Mouse (Mus musculus): ENCODE data around the gene Npas3. TPM values are rescaled to one million over a fixed set of nuclear protein-coding genes. Genes with fewer than 3 reads are reported as not detected.

Gene Npas3
- total and polyA plus RNA-seq, 2 experiments, result 0.04 TPM; not detected in 1

DNA sequence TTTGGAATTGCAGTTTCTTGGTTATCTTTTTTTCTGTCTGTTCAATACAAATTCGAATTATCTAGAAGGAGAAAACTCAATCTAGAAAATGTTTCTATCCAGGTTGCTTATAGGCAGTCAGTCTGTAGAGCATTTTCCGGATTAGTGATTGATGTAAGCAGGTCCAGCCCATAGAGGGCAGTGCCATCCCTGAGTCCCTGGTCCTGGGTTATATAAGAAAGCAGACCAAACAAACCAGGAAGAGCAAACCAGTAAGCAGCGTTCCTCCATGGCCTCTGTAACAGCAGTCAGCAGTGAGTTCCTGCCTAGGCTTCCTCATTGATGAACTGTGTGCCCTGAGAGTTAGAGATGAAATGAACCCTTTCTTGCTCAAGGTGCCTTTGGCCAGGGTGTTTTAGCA is 433.6 kb downstream of the Npas3 start:
- Histone ChIP-seq H3K4me3 (ENCODE audit: insufficient read depth, low read depth, low read length) (no peak overlapping the region), H3K27ac (replicated peaks; ENCODE audit: insufficient read depth, low read depth, low read length) (no peak overlapping the region), H3K36me3 (ENCODE audit: control insufficient read depth, insufficient read depth, low read length) (no peaks in the 10 kb centered on the region), H3K27me3 (ENCODE audit: control insufficient read depth, insufficient read depth, low read length) (no peaks in the 10 kb centered on the region), H3K9ac (ENCODE audit: low read depth, low read length) (no peak overlapping the region), H3K79me2 (ENCODE audit: control insufficient read depth, insufficient read depth, low read length) (no peaks in the 10 kb centered on the region), H3K4me1 (ENCODE audit: control insufficient read depth, insufficient read depth, low read length) (no peaks in the 10 kb centered on the region)
- TF ChIP-seq POLR2A (IDR thresholded peaks at IDR 0.05; ENCODE audit: extremely low read depth, insufficient read depth, low read length), result no peak
- no peak for TF ChIP-seq CTCF (IDR thresholded peaks at IDR 0.05; ENCODE audit: low read depth, low read length)
- DNase-seq (ENCODE audit: extremely low read depth, low read depth, low spot score), result no peak
- 36% methylated on average over 3 of the region's 3 CpGs for WGBS

DNA sequence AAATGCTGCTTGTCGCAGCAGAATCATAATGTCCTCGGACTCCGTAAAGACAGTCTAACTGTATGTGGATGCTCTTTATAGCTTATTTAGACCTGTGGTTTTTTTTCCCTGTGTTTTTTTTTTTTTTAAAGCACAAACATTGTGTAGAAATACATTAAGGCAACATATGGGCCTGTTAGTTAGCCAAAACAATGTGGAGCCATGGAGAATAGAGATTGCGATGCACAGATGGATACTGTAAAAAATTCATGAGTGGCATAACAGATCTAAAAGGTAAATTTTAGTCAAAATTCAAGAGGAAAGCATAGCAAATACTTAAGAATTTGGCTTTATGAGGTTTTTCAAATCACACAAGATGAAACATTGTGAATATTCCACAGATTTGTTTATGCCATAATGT is 444.0 kb downstream of the Npas3 start:
- 96% methylated on average over 4 of the region's 4 CpGs for WGBS
- no peak for DNase-seq (ENCODE audit: extremely low read depth, low read depth, low spot score)
- TF ChIP-seq CTCF (IDR thresholded peaks at IDR 0.05; ENCODE audit: low read depth, low read length) (no peak), POLR2A (IDR thresholded peaks at IDR 0.05; ENCODE audit: extremely low read depth, insufficient read depth, low read length) (no peak)
- H3K27me3 ChIP-seq (ENCODE audit: control insufficient read depth, insufficient read depth, low read length), result no peaks in the 10 kb centered on the region
- no peak overlapping the region for H3K9ac ChIP-seq (ENCODE audit: low read depth, low read length)
- no peak overlapping the region for H3K27ac ChIP-seq (replicated peaks; ENCODE audit: insufficient read depth, low read depth, low read length)
- no peaks in the 10 kb centered on the region for H3K4me1 ChIP-seq (ENCODE audit: control insufficient read depth, insufficient read depth, low read length)
- no peaks in the 10 kb centered on the region for H3K36me3 ChIP-seq (ENCODE audit: control insufficient read depth, insufficient read depth, low read length)
- H3K79me2 ChIP-seq (ENCODE audit: control insufficient read depth, insufficient read depth, low read length), result no peaks in the 10 kb centered on the region
- H3K4me3 ChIP-seq (ENCODE audit: insufficient read depth, low read depth, low read length), result no peak overlapping the region

GRCm38 (mm10) chr12:53694346-53694745 is 445.9 kb downstream of the Npas3 start:
- 83% methylated on average over 4 of the region's 4 CpGs for WGBS
- H3K4me1 ChIP-seq (ENCODE audit: control insufficient read depth, insufficient read depth, low read length), result no peaks in the 10 kb centered on the region
- TF ChIP-seq CTCF (IDR thresholded peaks at IDR 0.05; ENCODE audit: low read depth, low read length), result no peak
- no peak for TF ChIP-seq POLR2A (IDR thresholded peaks at IDR 0.05; ENCODE audit: extremely low read depth, insufficient read depth, low read length)
- DNase-seq (ENCODE audit: extremely low read depth, low read depth, low spot score), result no peak
- no peaks in the 10 kb centered on the region for H3K27me3 ChIP-seq (ENCODE audit: control insufficient read depth, insufficient read depth, low read length)
- H3K36me3 ChIP-seq (ENCODE audit: control insufficient read depth, insufficient read depth, low read length), result no peaks in the 10 kb centered on the region
- no peak overlapping the region for H3K4me3 ChIP-seq (ENCODE audit: insufficient read depth, low read depth, low read length)
- no peaks in the 10 kb centered on the region for H3K79me2 ChIP-seq (ENCODE audit: control insufficient read depth, insufficient read depth, low read length)
- H3K27ac ChIP-seq (replicated peaks; ENCODE audit: insufficient read depth, low read depth, low read length), result no peak overlapping the region
- no peak overlapping the region for H3K9ac ChIP-seq (ENCODE audit: low read depth, low read length)

DNA sequence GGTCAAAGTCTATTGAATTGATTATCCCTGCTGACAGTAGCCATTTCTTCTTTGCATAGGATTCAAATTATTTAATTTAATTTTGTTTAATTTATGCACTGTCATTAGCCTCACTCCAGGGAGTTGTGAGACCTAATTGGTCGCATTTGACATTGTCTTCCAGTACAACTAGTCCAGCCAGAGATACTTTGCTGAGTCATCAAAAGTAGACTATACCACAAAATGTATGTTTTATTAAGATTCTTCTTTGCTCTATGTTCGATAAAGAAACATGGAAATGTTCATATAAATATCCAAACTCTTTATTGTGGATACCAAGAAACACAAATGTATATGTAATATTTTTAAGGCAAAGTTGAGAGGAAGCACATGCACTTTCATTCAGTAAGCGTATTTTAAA is 446.8 kb downstream of the Npas3 start:
- no peak overlapping the region for H3K27ac ChIP-seq (replicated peaks; ENCODE audit: insufficient read depth, low read depth, low read length)
- no peaks in the 10 kb centered on the region for H3K79me2 ChIP-seq (ENCODE audit: control insufficient read depth, insufficient read depth, low read length)
- H3K9ac ChIP-seq (ENCODE audit: low read depth, low read length), result no peak overlapping the region
- no peaks in the 10 kb centered on the region for H3K36me3 ChIP-seq (ENCODE audit: control insufficient read depth, insufficient read depth, low read length)
- no peak for DNase-seq (ENCODE audit: extremely low read depth, low read depth, low spot score)
- no peaks in the 10 kb centered on the region for H3K4me1 ChIP-seq (ENCODE audit: control insufficient read depth, insufficient read depth, low read length)
- no peak overlapping the region for H3K4me3 ChIP-seq (ENCODE audit: insufficient read depth, low read depth, low read length)
- no peaks in the 10 kb centered on the region for H3K27me3 ChIP-seq (ENCODE audit: control insufficient read depth, insufficient read depth, low read length)
- 83% methylated on average over 3 of the region's 3 CpGs for WGBS
- TF ChIP-seq POLR2A (IDR thresholded peaks at IDR 0.05; ENCODE audit: extremely low read depth, insufficient read depth, low read length) (no peak), CTCF (IDR thresholded peaks at IDR 0.05; ENCODE audit: low read depth, low read length) (no peak)

DNA sequence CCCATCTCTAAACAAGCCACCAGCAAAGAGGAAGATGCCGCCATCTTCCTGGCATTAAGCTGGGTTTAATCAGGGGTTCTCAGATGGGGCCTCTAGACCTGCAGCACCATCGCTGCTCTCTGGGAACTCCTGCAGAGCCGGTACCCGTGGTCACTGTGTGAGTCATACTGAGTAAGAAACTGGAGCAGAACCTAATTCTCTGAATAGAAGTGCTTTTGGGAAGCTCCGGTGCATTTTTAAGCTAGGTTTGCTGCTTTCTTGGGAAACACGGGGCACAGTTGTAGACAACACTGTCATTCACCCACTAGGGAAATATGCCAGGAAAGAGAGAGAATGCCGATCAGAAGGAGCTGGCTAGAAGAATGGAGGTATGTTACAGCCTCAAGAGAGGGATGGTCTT is 449.2 kb downstream of the Npas3 start:
- H3K36me3 ChIP-seq (ENCODE audit: control insufficient read depth, insufficient read depth, low read length), result no peaks in the 10 kb centered on the region
- no peak overlapping the region for H3K27ac ChIP-seq (replicated peaks; ENCODE audit: insufficient read depth, low read depth, low read length)
- WGBS, result 84% methylated on average over 7 of the region's 7 CpGs
- H3K4me1 ChIP-seq (ENCODE audit: control insufficient read depth, insufficient read depth, low read length), result no peaks in the 10 kb centered on the region
- DNase-seq (ENCODE audit: extremely low read depth, low read depth, low spot score), result no peak
- no peaks in the 10 kb centered on the region for H3K79me2 ChIP-seq (ENCODE audit: control insufficient read depth, insufficient read depth, low read length)
- no peak overlapping the region for H3K9ac ChIP-seq (ENCODE audit: low read depth, low read length)
- TF ChIP-seq POLR2A (IDR thresholded peaks at IDR 0.05; ENCODE audit: extremely low read depth, insufficient read depth, low read length), result no peak
- no peak for TF ChIP-seq CTCF (IDR thresholded peaks at IDR 0.05; ENCODE audit: low read depth, low read length)
- no peak overlapping the region for H3K4me3 ChIP-seq (ENCODE audit: insufficient read depth, low read depth, low read length)
- no peaks in the 10 kb centered on the region for H3K27me3 ChIP-seq (ENCODE audit: control insufficient read depth, insufficient read depth, low read length)

DNA sequence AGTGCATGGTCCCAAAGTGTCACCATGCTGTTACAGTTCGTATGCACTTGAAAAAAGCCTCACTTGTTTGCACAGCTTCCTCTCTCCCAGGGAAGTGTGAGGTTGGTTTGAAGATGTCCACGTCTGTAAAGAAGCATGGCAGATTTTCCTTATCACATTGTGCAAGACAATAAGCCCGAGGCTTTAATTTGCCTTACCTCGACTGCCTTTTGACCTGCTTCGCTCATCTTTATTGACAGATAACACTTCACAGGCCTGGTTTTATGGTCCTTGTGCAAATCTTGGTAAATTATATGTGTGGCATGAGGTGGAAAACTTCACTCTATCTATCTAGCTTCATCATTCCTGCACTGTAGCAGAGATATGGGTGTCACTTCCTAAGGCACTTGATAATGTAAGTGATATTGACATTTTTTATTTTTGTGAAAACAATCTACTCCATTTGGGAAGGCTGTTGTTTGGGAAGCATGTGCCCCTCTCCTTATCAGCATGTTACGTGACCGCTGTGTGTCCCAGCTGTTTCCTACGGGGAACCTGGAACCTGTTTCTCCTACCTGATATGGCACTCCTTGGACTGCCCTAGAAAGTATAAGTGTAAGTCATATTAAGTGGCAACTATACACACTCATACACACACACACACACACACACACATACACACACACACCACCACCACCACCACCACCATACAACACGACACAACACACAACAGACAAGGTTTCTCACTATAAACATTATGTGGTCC is 450.2 kb downstream of the Npas3 start:
- no peaks in the 10 kb centered on the region for H3K4me1 ChIP-seq (ENCODE audit: control insufficient read depth, insufficient read depth, low read length)
- no peaks in the 10 kb centered on the region for H3K36me3 ChIP-seq (ENCODE audit: control insufficient read depth, insufficient read depth, low read length)
- no peaks in the 10 kb centered on the region for H3K27me3 ChIP-seq (ENCODE audit: control insufficient read depth, insufficient read depth, low read length)
- H3K79me2 ChIP-seq (ENCODE audit: control insufficient read depth, insufficient read depth, low read length), result no peaks in the 10 kb centered on the region
- TF ChIP-seq POLR2A (IDR thresholded peaks at IDR 0.05; ENCODE audit: extremely low read depth, insufficient read depth, low read length), result no peak
- no peak for DNase-seq (ENCODE audit: extremely low read depth, low read depth, low spot score)
- H3K9ac ChIP-seq (ENCODE audit: low read depth, low read length), result no peak overlapping the region
- 73% methylated on average over 9 of the region's 9 CpGs for WGBS
- H3K27ac ChIP-seq (replicated peaks; ENCODE audit: insufficient read depth, low read depth, low read length), result no peak overlapping the region
- no peak overlapping the region for H3K4me3 ChIP-seq (ENCODE audit: insufficient read depth, low read depth, low read length)
